Mouse (Mus musculus) lung, adult 2 months (tissue): ENCODE results near the gene Tas1r3. TPM values are rescaled to one million over a fixed set of nuclear protein-coding genes. Genes with fewer than 3 reads are reported as not detected.

Source experiments
- DNase-seq: peaks from one replicate; pipeline ENCODE4 v3.0.0; 2022
- H3K4me1 ChIP-seq: fragments of 200-500 bp; 2 replicates; pipeline ENCODE4 v1.6.1; 2011; ENCODE audit warnings: low read length; ENCODE audit not compliant: control insufficient read depth, insufficient read depth
- H3K4me3 ChIP-seq: fragments of 200-500 bp; replicated peaks from 2 replicates; pipeline ENCODE3; 2011; ENCODE audit warnings: low read depth, mild to moderate bottlenecking, control low read depth, low read length; ENCODE audit errors: extremely low read depth
- CTCF ChIP-seq: fragments of 200-500 bp; IDR thresholded peaks from 2 replicates; pipeline ENCODE4 v1.5.1; 2011; ENCODE audit warnings: mild to moderate bottlenecking, low read length, control low read depth; ENCODE audit not compliant: insufficient read depth
- POLR2A ChIP-seq: fragments of 200-500 bp; IDR thresholded peaks from 2 replicates; pipeline ENCODE4 v1.6.1; 2011; ENCODE audit warnings: low read depth, mild to moderate bottlenecking, control low read depth, low read length, borderline replicate concordance; ENCODE audit errors: extremely low read depth
- WGBS: fragments of 180-500 bp; shearing (Covaris S2); methylation state at CpG from one replicate; pipeline ENCODE4 v1.1.7; 2018; 5-methylcytosine and 5-hydroxymethylcytosine counted together
- polyA plus RNA-seq: library from polyadenylated mRNA; depleted of rRNA; stranded (reverse); fragments of >200 nt; gene quantifications from 2 replicates; pipeline ENCODE4 v1.2.3, GENCODE M21; 2012

Tas1r3 gene
- polyA plus RNA-seq, 1 experiment, result 1.6 TPM

- no peak; the same call in 1 of the 2 replicates for TF ChIP-seq POLR2A
- WGBS, result 39% methylated on average over 8 of the region's 8 CpGs
- no peak for DNase-seq
- no peak overlapping the region for H3K4me3 ChIP-seq
- H3K4me1 ChIP-seq, result peaks cover 28% of the 10 kb centered on the region
These were observed 24.7 kb downstream of the Tas1r3 start for GRCm38 (mm10) chr4:155838187-155839153.

GRCm38 (mm10) chr4:155837404-155838010 is 25.7 kb downstream of the Tas1r3 start:
- 28% methylated on average over 11 of the region's 11 CpGs for WGBS
- TF ChIP-seq POLR2A (no peak; the same call in 1 of the 2 replicates), CTCF (no peak)
- DNase-seq, result peak; percentile 44
- H3K4me1 ChIP-seq, result peaks cover 29% of the 10 kb centered on the region
- no peak overlapping the region for H3K4me3 ChIP-seq

- H3K4me1 ChIP-seq, result peaks cover 22% of the 10 kb centered on the region
- TF ChIP-seq CTCF (peak; percentile 76), POLR2A (no peak)
- DNase-seq, result peak; percentile 78
- no peak overlapping the region for H3K4me3 ChIP-seq
- 19% methylated on average over 2 of the region's 2 CpGs for whole genome bisulfite sequencing
These were observed 29.3 kb downstream of the Tas1r3 start for GRCm38 (mm10) chr4:155833836-155834235.

- no peak for TF ChIP-seq POLR2A
- no peak for TF ChIP-seq CTCF
- WGBS, result 78% methylated on average over 4 of the region's 4 CpGs
- DNase-seq, result no peak
These were observed 29.9 kb downstream of the Tas1r3 start for GRCm38 (mm10) chr4:155833234-155833633.

GRCm38 (mm10) chr4:155832321-155832720 is 30.8 kb downstream of the Tas1r3 start:
- TF ChIP-seq POLR2A (no peak), CTCF (no peak)
- Histone ChIP-seq H3K4me3 (peak overlapping the region; percentile 93), H3K4me1 (peaks cover 15% of the 10 kb centered on the region)
- no peak for DNase-seq
- 46% methylated on average over 10 of the region's 10 CpGs for WGBS

More at GRCm38 (mm10) chr4:155833234-155833633, 29.9 kb downstream of the Tas1r3 start:
- no peak overlapping the region for H3K4me3 ChIP-seq
- peaks cover 22% of the 10 kb centered on the region for H3K4me1 ChIP-seq

GRCm38 (mm10) chr4:155831831-155832230 is 31.3 kb downstream of the Tas1r3 start:
- under 1% methylated on average over 25 of the region's 25 CpGs for WGBS
- TF ChIP-seq POLR2A (no peak), CTCF (no peak)
- peaks cover 15% of the 10 kb centered on the region for H3K4me1 ChIP-seq
- DNase-seq, result no peak
- H3K4me3 ChIP-seq, result peak overlapping the region; percentile 93

GRCm38 (mm10) chr4:155831205-155831766 is 31.9 kb downstream of the Tas1r3 start, which contains the start of gene Aurkaip1:
Gene Aurkaip1, plus strand, starts transcription at chr4:155831272.
- H3K4me3 ChIP-seq, result peak within 1 kb of the TSS; percentile 93
- under 1% methylated on average over 49 of the region's 49 CpGs for WGBS
- TF ChIP-seq CTCF (peak; percentile 78), POLR2A (peak; percentile 77; the same call in 1 of the 2 replicates)
- peak; percentile 92 for DNase-seq
- peaks cover 15% of the 10 kb centered on the region for H3K4me1 ChIP-seq

GRCm38 (mm10) chr4:155830596-155830995 is 32.6 kb downstream of the Tas1r3 start:
- WGBS, result 43% methylated on average over 8 of the region's 8 CpGs
- H3K4me1 ChIP-seq, result peaks cover 15% of the 10 kb centered on the region
- no peak overlapping the region for H3K4me3 ChIP-seq
- no peak for TF ChIP-seq CTCF
- TF ChIP-seq POLR2A, result no peak
- no peak for DNase-seq

GRCm38 (mm10) chr4:155829866-155830265 is 33.3 kb downstream of the Tas1r3 start:
- 87% methylated on average over 4 of the region's 4 CpGs for whole genome bisulfite sequencing

More at GRCm38 (mm10) chr4:155829866-155830265, 33.3 kb downstream of the Tas1r3 start:
- Histone ChIP-seq H3K4me1 (peaks cover 15% of the 10 kb centered on the region), H3K4me3 (no peak overlapping the region)
- DNase-seq, result no peak
- TF ChIP-seq CTCF (no peak), POLR2A (no peak)
